Mouse (Mus musculus) midbrain, postnatal 0 days (tissue): ENCODE measurements around the gene Plekhm3. TPM values are rescaled to one million over a fixed set of nuclear protein-coding genes. Genes with fewer than 3 reads are reported as not detected.
A peak's percentile ranks its signal among the peaks of the same experiment; 100 is the strongest.

Source experiments
- ATAC-seq: fragments of 200-750 bp; cut with Nextera tagmentation; 2 replicates; pipeline ENCODE4 v1.8.0; 2017; ENCODE audit warnings: moderate number of reproducible peaks, mild to moderate bottlenecking, moderate TSS enrichment, moderate library complexity; ENCODE audit not compliant: low FRiP score
- DNase-seq: peaks from one replicate; pipeline ENCODE4 v3.0.0-alpha.2; 2015; ENCODE audit warnings: low spot score
- H3K27ac ChIP-seq: fragments of 300-500 bp; sonication (generic); 2 replicates; pipeline ENCODE4 v1.5.1; 2014; ENCODE audit warnings: low read depth, mild to moderate bottlenecking, low read length, mixed read lengths
- H3K27me3 ChIP-seq: fragments of 300-500 bp; sonication (generic); 2 replicates; pipeline ENCODE4 v1.6.1; 2014; ENCODE audit warnings: low read length, control low read depth, mixed read lengths; ENCODE audit not compliant: insufficient read depth
- H3K36me3 ChIP-seq: fragments of 300-500 bp; sonication (generic); 2 replicates; pipeline ENCODE4 v1.6.1; 2014; ENCODE audit warnings: low read length, control low read depth, mixed read lengths; ENCODE audit not compliant: insufficient read depth
- H3K4me1 ChIP-seq: fragments of 300-500 bp; sonication (generic); 2 replicates; pipeline ENCODE4 v1.6.1; 2014; ENCODE audit warnings: mild to moderate bottlenecking, control low read depth, antibody characterized with exemption, low read length, mixed read lengths; ENCODE audit not compliant: insufficient read depth
- H3K4me2 ChIP-seq: fragments of 300-500 bp; sonication (generic); 2 replicates; pipeline ENCODE4 v1.6.1; 2014; ENCODE audit warnings: low read depth, mild to moderate bottlenecking, low read length, mixed read lengths; ENCODE audit not compliant: poor library complexity, severe bottlenecking
- H3K4me3 ChIP-seq: fragments of 300-500 bp; sonication (generic); 2 replicates; pipeline ENCODE4 v1.5.1; 2014; ENCODE audit warnings: low read depth, mild to moderate bottlenecking, low read length, moderate library complexity
- H3K9ac ChIP-seq: fragments of 300-500 bp; sonication (generic); replicated peaks from 2 replicates; pipeline ENCODE4 v1.6.1; 2014; ENCODE audit warnings: mild to moderate bottlenecking, low read length, moderate library complexity, mixed read lengths; ENCODE audit not compliant: poor library complexity, severe bottlenecking
- H3K9me3 ChIP-seq: fragments of 300-500 bp; sonication (generic); 2 replicates; pipeline ENCODE4 v1.6.1; 2016; ENCODE audit warnings: low read length, control low read depth
- CTCF ChIP-seq: IDR thresholded peaks from 2 replicates; pipeline ENCODE4 v1.5.1; 2016; ENCODE audit warnings: antibody characterized with exemption, mild to moderate bottlenecking
- WGBS: fragments of 180-500 bp; shearing (Covaris S2); extraction: QIAGEN DNeasy Blood & Tissue Kit; methylation state at CpG from one replicate; pipeline ENCODE4 v1.1.7; 2014; 5-methylcytosine and 5-hydroxymethylcytosine counted together
- polyA plus RNA-seq: library from polyadenylated mRNA; unstranded; fragments of >200 nt; fragmentation: Nextera tagmentation; extraction: Ambion mirVana; gene quantifications from 2 replicates; pipeline ENCODE4 v1.2.1, GENCODE M21; 2015
- total RNA-seq: library from RNA; depleted of rRNA; stranded (reverse); fragments of >200 nt; gene quantifications from 2 replicates; pipeline ENCODE4 v1.2.3, GENCODE M21; 2014

Plekhm3 gene
- total and polyA plus RNA-seq, 2 experiments from 2014 or later: 5.9 to 14.6 TPM

DNA sequence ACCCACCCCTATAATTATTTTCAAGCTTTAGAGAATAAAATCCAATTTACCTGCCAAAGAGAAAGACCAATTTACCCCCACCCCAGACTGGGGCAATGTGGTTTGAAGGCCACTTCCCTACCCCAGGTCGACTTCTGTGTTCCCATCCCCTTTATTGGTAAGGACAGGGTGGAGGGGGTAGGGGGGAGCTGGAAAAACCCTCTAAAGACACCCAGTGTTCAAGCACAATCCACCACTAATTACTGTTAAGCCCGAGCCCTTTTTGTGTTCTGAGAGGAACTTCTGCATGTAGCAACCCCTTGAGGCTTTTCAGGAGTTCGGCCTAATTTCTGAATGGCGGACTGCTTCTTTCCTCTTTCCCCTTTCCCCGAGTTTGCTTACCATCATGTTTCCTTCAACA is 177.2 kb downstream of the Plekhm3 start:
- no peaks in the 10 kb centered on the region for H3K36me3 ChIP-seq
- H3K4me2 ChIP-seq: peak overlapping the region; percentile 3; the same call in 1 of the 2 replicates
- WGBS: 28% methylated on average over 5 of the region's 5 CpGs
- no peak for TF ChIP-seq CTCF
- no peak overlapping the region for H3K4me3 ChIP-seq
- no peaks in the 10 kb centered on the region for H3K4me1 ChIP-seq
- no peaks in the 10 kb centered on the region for H3K9me3 ChIP-seq
- ATAC-seq (no peak), DNase-seq (no peak)
- H3K9ac ChIP-seq: no peak overlapping the region
- no peaks in the 10 kb centered on the region for H3K27me3 ChIP-seq
- H3K27ac ChIP-seq: no peak overlapping the region

DNA sequence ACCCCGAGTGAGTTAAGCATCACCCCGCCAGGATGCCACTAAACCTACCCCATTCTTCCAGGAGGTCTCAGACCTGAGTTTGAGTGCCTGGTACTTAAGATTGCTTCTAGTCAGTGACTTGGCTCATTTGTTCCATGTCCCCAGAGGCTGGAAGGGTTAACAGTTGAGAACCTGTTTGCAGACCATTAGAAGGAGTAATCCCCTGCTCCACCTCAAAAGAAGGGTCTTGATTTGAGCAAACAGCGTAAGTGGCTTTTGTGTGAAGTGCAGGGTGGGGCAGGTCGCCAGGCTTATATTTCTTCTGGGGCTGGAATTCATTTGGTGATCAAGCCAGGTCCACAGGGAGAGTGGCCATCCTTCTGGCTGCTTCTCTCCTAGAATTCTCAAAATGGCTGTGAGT is 183.3 kb downstream of the Plekhm3 start:
- Histone ChIP-seq H3K4me3 (no peak overlapping the region), H3K9ac (no peak overlapping the region), H3K9me3 (no peaks in the 10 kb centered on the region), H3K27ac (no peak overlapping the region), H3K36me3 (no peaks in the 10 kb centered on the region), H3K4me2 (no peak overlapping the region), H3K4me1 (no peaks in the 10 kb centered on the region), H3K27me3 (no peaks in the 10 kb centered on the region)
- no peak for TF ChIP-seq CTCF
- 76% methylated on average over 4 of the region's 4 CpGs for WGBS
- ATAC-seq (no peak), DNase-seq (no peak)

DNA sequence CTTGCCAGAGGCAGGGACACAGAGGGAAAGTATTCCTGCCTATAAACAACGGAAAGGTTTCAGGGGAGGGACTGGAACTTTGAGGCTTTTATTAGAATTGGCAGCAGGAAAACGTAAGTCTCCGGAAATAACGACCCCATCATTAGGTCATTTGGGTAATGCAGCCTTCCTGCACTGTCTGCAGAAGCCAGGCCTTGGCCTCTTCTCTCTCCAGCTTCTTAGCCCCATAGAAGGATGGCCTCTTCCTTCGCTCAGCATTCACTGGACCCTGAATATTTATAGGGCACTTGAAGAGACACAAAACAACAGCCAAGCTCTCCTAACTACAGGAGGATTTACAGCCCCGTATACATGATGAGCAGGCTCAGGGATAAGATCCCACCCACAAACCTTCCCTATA is 186.5 kb downstream of the Plekhm3 start:
- no peak overlapping the region for H3K9ac ChIP-seq
- H3K4me2 ChIP-seq: no peak overlapping the region
- H3K36me3 ChIP-seq: no peaks in the 10 kb centered on the region
- no peak for TF ChIP-seq CTCF
- H3K4me1 ChIP-seq: no peaks in the 10 kb centered on the region
- ATAC-seq (no peak), DNase-seq (no peak)
- H3K27ac ChIP-seq: no peak overlapping the region
- no peak overlapping the region for H3K4me3 ChIP-seq
- no peaks in the 10 kb centered on the region for H3K27me3 ChIP-seq
- WGBS: 64% methylated on average over 6 of the region's 6 CpGs
- no peaks in the 10 kb centered on the region for H3K9me3 ChIP-seq

DNA sequence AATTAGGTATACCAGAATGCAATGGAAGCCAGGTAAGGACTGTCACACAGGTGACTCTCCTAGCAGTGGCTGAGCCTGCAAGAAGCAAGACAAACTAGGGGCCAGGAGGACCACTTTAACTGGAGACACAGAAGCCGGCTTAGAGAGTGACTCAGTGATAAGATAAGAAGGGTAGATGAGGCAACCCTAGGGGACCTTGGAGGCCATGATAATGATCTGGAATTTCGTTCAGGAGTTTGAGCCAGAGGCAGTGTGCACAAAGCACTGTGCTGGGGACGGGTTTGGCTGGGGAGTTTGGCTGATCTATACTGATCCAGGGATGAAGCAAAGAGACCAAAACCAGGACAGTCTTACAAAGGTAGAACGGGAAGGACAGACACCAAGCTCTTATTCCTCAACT is 195.0 kb downstream of the Plekhm3 start:
- no peak overlapping the region for H3K4me3 ChIP-seq
- H3K4me2 ChIP-seq: no peak overlapping the region
- no peaks in the 10 kb centered on the region for H3K9me3 ChIP-seq
- H3K36me3 ChIP-seq: no peaks in the 10 kb centered on the region
- H3K27ac ChIP-seq: no peak overlapping the region
- no peaks in the 10 kb centered on the region for H3K4me1 ChIP-seq
- no peak for TF ChIP-seq CTCF
- no peak for ATAC-seq
- H3K27me3 ChIP-seq: no peaks in the 10 kb centered on the region
- WGBS: 77% methylated on average over 4 of the region's 4 CpGs
- no peak overlapping the region for H3K9ac ChIP-seq
- no peak for DNase-seq

DNA sequence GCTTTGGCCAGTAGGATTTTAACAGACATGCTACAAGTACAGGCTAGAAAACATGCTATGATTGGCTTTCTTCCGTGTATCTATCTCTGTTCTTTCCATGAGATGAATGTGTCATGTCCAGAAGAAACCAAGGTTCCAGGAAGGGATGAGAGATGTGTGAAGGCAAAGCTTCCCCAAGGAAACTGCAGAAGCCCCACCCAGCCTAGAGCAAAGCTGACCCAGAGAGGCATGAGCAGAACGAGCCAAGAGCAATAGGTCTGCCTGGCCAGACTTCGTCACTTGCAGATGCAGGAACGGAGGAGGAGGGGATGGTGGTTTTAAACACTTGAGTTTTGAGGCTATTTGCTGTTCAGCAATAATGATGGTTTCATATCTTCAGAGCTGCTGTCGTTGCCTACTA is 198.9 kb downstream of the Plekhm3 start:
- Histone ChIP-seq H3K4me3 (no peak overlapping the region), H3K9me3 (no peaks in the 10 kb centered on the region), H3K4me2 (no peak overlapping the region), H3K27ac (no peak overlapping the region), H3K4me1 (no peaks in the 10 kb centered on the region), H3K9ac (no peak overlapping the region), H3K27me3 (no peaks in the 10 kb centered on the region), H3K36me3 (no peaks in the 10 kb centered on the region)
- ATAC-seq: no peak
- TF ChIP-seq CTCF: no peak
- WGBS: 85% methylated on average over 5 of the region's 5 CpGs
- no peak for DNase-seq

DNA sequence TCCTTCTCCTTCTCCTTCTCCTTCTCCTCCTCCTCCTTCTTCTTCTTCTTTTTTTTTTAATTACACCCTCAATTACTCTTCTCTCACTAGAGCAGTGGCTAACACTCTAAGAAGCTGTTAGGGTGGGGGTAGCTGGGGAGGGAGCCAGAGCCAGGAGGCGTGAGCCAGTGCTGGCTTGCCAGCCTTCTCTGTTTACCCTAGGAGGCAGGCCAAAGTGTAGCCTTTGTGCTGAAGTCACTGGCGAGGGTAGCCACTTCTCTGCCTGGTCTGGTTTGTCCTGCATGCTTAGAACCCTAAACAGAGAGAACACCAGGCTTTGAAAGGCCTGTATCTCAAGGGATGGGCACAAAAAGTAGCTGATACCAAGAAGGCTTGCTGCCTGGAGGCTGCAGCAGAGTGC is 199.4 kb downstream of the Plekhm3 start:
- H3K4me3 ChIP-seq: no peak overlapping the region
- no peak for TF ChIP-seq CTCF
- H3K9ac ChIP-seq: no peak overlapping the region
- WGBS: 36% methylated on average over 2 of the region's 2 CpGs
- H3K36me3 ChIP-seq: no peaks in the 10 kb centered on the region
- no peaks in the 10 kb centered on the region for H3K9me3 ChIP-seq
- H3K27me3 ChIP-seq: no peaks in the 10 kb centered on the region
- H3K27ac ChIP-seq: no peak overlapping the region
- no peak for ATAC-seq
- no peak overlapping the region for H3K4me2 ChIP-seq
- no peaks in the 10 kb centered on the region for H3K4me1 ChIP-seq
- peak; percentile 34 for DNase-seq

DNA sequence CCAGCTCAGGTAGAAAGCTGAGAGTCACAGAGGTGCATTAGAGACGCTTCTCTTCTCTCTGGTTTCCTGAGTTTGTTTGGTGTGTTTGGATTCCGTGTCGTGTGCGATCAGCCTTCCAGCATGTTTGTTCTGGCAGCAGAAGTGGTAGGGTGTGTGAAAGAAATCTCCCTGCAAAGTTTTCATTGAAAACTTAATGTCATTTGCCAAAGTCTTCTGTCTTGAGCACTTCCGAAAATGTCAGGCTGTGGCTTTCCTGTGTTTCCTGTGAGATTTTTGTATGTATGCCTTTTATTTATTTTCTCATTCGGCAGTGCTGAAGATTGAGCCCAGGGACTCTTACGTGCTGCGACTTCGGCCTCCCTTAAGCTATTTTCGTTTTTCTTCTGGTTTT is 200.0 kb downstream of the Plekhm3 start:
- Histone ChIP-seq H3K27me3 (no peaks in the 10 kb centered on the region), H3K4me3 (no peak overlapping the region), H3K4me2 (no peak overlapping the region), H3K36me3 (no peaks in the 10 kb centered on the region), H3K9ac (no peak overlapping the region), H3K4me1 (no peaks in the 10 kb centered on the region), H3K27ac (no peak overlapping the region), H3K9me3 (no peaks in the 10 kb centered on the region)
- DNase-seq (no peak), ATAC-seq (no peak)
- no peak for TF ChIP-seq CTCF
- WGBS: 67% methylated on average over 10 of the region's 10 CpGs
